Mouse (Mus musculus) liver, embryonic 14.5 days (tissue): ENCODE results near the gene Siah3. TPM values are rescaled to one million over a fixed set of nuclear protein-coding genes. Genes with fewer than 3 reads are reported as not detected.

Experiments used
- ATAC-seq: fragments of 200-750 bp; cut with Nextera tagmentation; 2 replicates; pipeline ENCODE4 v1.8.0; 2017; ENCODE audit warnings: moderate number of reproducible peaks, mild to moderate bottlenecking, moderate library complexity; ENCODE audit not compliant: insufficient read depth
- DNase-seq, 3 experiments: peaks; one replicate each; pipeline ENCODE4 v3.0.0-alpha.2; 2012 to 2013; ENCODE audit warnings: low read depth in 3 of 3, low spot score in 3 of 3
- H3K27ac ChIP-seq: fragments of 300-500 bp; sonication (generic); 2 replicates; pipeline ENCODE4 v1.5.1; 2014; ENCODE audit warnings: moderate library complexity, mild to moderate bottlenecking, control low read depth, inconsistent platforms
- H3K27me3 ChIP-seq: fragments of 300-500 bp; sonication (generic); 2 replicates; pipeline ENCODE4 v1.6.1; 2014; ENCODE audit warnings: mild to moderate bottlenecking, low read length, moderate library complexity; ENCODE audit not compliant: control insufficient read depth, insufficient read depth
- H3K36me3 ChIP-seq: fragments of 300-500 bp; sonication (generic); replicated peaks from 2 replicates; pipeline ENCODE4 v1.6.1; 2014; ENCODE audit warnings: low read depth; ENCODE audit not compliant: control insufficient read depth, insufficient read depth
- H3K4me1 ChIP-seq, 2 experiments: fragments of 200-500 bp in 1 of 2; fragments of 300-500 bp in 1 of 2; sonication (generic) in 1 of 2; replicated peaks; 2 replicates each; pipeline ENCODE4 v1.6.1; 2012 to 2014; ENCODE audit warnings: antibody characterized with exemption in 1 of 2, inconsistent platforms in 1 of 2, low read length in 1 of 2; ENCODE audit not compliant: control insufficient read depth in 2 of 2, insufficient read depth in 2 of 2
- H3K4me2 ChIP-seq: fragments of 300-500 bp; sonication (generic); 2 replicates; pipeline ENCODE4 v1.6.1; 2014; ENCODE audit warnings: low read depth, mild to moderate bottlenecking, control low read depth, moderate library complexity
- H3K4me3 ChIP-seq, 2 experiments: fragments of 200-500 bp in 1 of 2; fragments of 300-500 bp in 1 of 2; sonication (generic) in 1 of 2; 2 replicates each; pipeline ENCODE4 v1.5.1; 2012 to 2014; ENCODE audit warnings: low read depth in 2 of 2, low read length in 2 of 2, mild to moderate bottlenecking in 2 of 2, control low read depth in 1 of 2, inconsistent platforms in 1 of 2, moderate library complexity in 1 of 2; ENCODE audit not compliant: insufficient read depth in 1 of 2
- H3K9ac ChIP-seq: fragments of 300-500 bp; sonication (generic); replicated peaks from 2 replicates; pipeline ENCODE4 v1.6.1; 2014; ENCODE audit warnings: mild to moderate bottlenecking, control low read depth, moderate library complexity
- H3K9me3 ChIP-seq: fragments of 300-500 bp; sonication (generic); 2 replicates; pipeline ENCODE4 v1.6.1; 2016; ENCODE audit warnings: low read length, mixed read lengths; ENCODE audit not compliant: control insufficient read depth
- CTCF ChIP-seq: IDR thresholded peaks from 2 replicates; pipeline ENCODE4 v1.5.1; 2016; ENCODE audit warnings: antibody characterized with exemption, low read depth, control low read depth
- EP300 ChIP-seq: IDR thresholded peaks from 2 replicates; pipeline ENCODE4 v1.6.1; 2016; ENCODE audit warnings: antibody characterized with exemption, low read depth
- WGBS: fragments of 180-500 bp; shearing (Covaris S2); extraction: QIAGEN DNeasy Blood & Tissue Kit; methylation state at CpG from one replicate; pipeline ENCODE4 v1.1.7; 2014; ENCODE audit not compliant: insufficient replicate concordance; 5-methylcytosine and 5-hydroxymethylcytosine counted together
- polyA plus RNA-seq, 2 experiments: library from polyadenylated mRNA; depleted of rRNA in 1 of 2; stranded (reverse) in 1 of 2; unstranded in 1 of 2; fragments of >200 nt; fragmentation: Nextera tagmentation in 1 of 2; extraction: Ambion mirVana in 1 of 2; gene quantifications; 2 replicates each; pipeline versions ENCODE4 v1.2.1 to v1.2.3; 2012 to 2014

The Siah3 gene
- polyA plus RNA-seq, 2 experiments: 0.09 to 0.15 TPM

DNA sequence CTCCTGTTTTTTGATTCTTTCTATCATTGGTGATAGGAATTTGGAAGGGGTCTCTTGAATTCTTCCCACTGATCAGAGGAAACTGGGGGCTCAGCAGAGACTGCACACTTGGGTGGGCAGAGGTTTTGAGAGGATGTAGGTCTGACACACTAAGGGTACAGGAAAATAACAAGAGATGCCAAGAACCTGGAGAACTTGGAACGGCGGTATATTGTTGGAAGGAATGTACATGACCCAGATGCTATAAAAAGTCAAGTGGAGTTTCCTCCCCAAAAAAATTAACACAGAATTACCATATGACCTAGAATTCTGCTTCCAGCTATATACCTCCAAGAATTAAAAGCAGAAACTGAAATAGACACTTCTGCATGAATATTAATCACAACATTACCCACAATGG is 20.1 kb downstream of the Siah3 start:
- TF ChIP-seq EP300 (no peak), CTCF (no peak)
- WGBS: 85% methylated on average over 2 of the region's 2 CpGs
- Histone ChIP-seq H3K4me3 (no peak overlapping the region), H3K9ac (no peak overlapping the region), H3K4me2 (no peak overlapping the region), H3K4me1 (0 out of 4 replicates have a peak, but pooled peaks cover 0 to 2% of the 10 kb centered on the region in 2 experiments), H3K27ac (no peak overlapping the region), H3K27me3 (no peaks in the 10 kb centered on the region), H3K9me3 (no peaks in the 10 kb centered on the region), H3K36me3 (no peaks in the 10 kb centered on the region)
- DNase-seq: no peak
- ATAC-seq: no peak

GRCm38 (mm10) chr14:75482231-75483175 is 26.7 kb downstream of the Siah3 start:
- DNase-seq: no peak
- no peaks in the 10 kb centered on the region for H3K27me3 ChIP-seq
- no peak overlapping the region for H3K4me2 ChIP-seq
- no peak overlapping the region for H3K4me3 ChIP-seq
- no peak overlapping the region for H3K27ac ChIP-seq
- no peak overlapping the region for H3K9ac ChIP-seq
- no peak for ATAC-seq
- H3K4me1 ChIP-seq: 0 out of 4 replicates have a peak, but pooled peaks cover 0 to 2% of the 10 kb centered on the region in 2 experiments
- H3K36me3 ChIP-seq: no peaks in the 10 kb centered on the region
- WGBS: 59% methylated on average over 15 of the region's 15 CpGs
- TF ChIP-seq CTCF: no peak
- TF ChIP-seq EP300: no peak
- no peaks in the 10 kb centered on the region for H3K9me3 ChIP-seq

DNA sequence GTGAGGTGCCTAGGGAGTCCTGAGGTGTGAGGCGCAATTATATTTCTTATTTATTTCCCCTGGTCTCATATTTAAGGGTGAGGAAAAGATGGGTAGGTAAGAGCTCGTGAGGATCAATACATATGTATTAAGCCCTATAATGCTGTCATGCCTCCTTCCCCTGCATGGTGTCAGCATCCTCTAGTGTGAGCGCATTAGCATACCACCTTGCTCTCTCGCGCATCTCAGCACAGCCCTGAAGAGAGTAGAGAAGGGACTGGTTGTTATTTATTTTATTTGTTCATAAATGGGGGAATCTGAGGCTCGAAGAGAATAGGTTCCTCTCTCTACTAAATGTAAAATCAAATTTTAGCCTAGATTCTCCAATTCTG is 27.4 kb downstream of the Siah3 start:
- H3K4me2 ChIP-seq: no peak overlapping the region
- no peaks in the 10 kb centered on the region for H3K36me3 ChIP-seq
- no peaks in the 10 kb centered on the region for H3K9me3 ChIP-seq
- H3K9ac ChIP-seq: no peak overlapping the region
- ATAC-seq (no peak), DNase-seq (no peak)
- H3K4me3 ChIP-seq: no peak overlapping the region
- TF ChIP-seq EP300 (no peak), CTCF (no peak)
- no peak overlapping the region for H3K27ac ChIP-seq
- no peaks in the 10 kb centered on the region for H3K27me3 ChIP-seq
- H3K4me1 ChIP-seq: 0 out of 4 replicates have a peak, but pooled peaks cover 0 to 2% of the 10 kb centered on the region in 2 experiments
- 55% methylated on average over 6 of the region's 6 CpGs for WGBS

- H3K27ac ChIP-seq: no peak overlapping the region
- ATAC-seq (no peak), DNase-seq (no peak)
- H3K27me3 ChIP-seq: no peaks in the 10 kb centered on the region
- H3K36me3 ChIP-seq: no peaks in the 10 kb centered on the region
- H3K4me3 ChIP-seq: no peak overlapping the region
- no peaks in the 10 kb centered on the region for H3K9me3 ChIP-seq
- 64% methylated on average over 7 of the region's 7 CpGs for WGBS
- H3K4me1 ChIP-seq: no peaks in the 10 kb centered on the region
- TF ChIP-seq EP300 (no peak), CTCF (no peak)
- H3K4me2 ChIP-seq: no peak overlapping the region
- H3K9ac ChIP-seq: no peak overlapping the region
These were observed 32.1 kb downstream of the Siah3 start for GRCm38 (mm10) chr14:75487932-75488331.

- H3K4me3 ChIP-seq: no peak overlapping the region
- DNase-seq: no peak
- WGBS: 65% methylated on average over 14 of the region's 14 CpGs
- no peaks in the 10 kb centered on the region for H3K4me1 ChIP-seq
- no peaks in the 10 kb centered on the region for H3K36me3 ChIP-seq
- no peaks in the 10 kb centered on the region for H3K27me3 ChIP-seq
- no peak overlapping the region for H3K9ac ChIP-seq
- H3K9me3 ChIP-seq: no peaks in the 10 kb centered on the region
- no peak overlapping the region for H3K27ac ChIP-seq
- TF ChIP-seq EP300 (no peak), CTCF (no peak)
- no peak for ATAC-seq
- no peak overlapping the region for H3K4me2 ChIP-seq
These were observed 37.9 kb downstream of the Siah3 start for GRCm38 (mm10) chr14:75493555-75494194.
